Mouse (Mus musculus): ENCODE data around the gene Syne2. TPM values are rescaled to one million over a fixed set of nuclear protein-coding genes. Genes with fewer than 3 reads are reported as not detected.
A peak's percentile ranks its signal among the peaks of the same experiment; 100 is the strongest.
"Not testable (repeated sequence)": the region's sequence is repeated elsewhere in the genome, so short reads cannot be mapped to it uniquely, and the experiment has no call there.

Gene Syne2
- 79.1 and 80.1 TPM in 2 replicates for polyA plus RNA-seq (2014; fragmentation: Nextera tagmentation; extraction: Ambion mirVana)

DNA sequence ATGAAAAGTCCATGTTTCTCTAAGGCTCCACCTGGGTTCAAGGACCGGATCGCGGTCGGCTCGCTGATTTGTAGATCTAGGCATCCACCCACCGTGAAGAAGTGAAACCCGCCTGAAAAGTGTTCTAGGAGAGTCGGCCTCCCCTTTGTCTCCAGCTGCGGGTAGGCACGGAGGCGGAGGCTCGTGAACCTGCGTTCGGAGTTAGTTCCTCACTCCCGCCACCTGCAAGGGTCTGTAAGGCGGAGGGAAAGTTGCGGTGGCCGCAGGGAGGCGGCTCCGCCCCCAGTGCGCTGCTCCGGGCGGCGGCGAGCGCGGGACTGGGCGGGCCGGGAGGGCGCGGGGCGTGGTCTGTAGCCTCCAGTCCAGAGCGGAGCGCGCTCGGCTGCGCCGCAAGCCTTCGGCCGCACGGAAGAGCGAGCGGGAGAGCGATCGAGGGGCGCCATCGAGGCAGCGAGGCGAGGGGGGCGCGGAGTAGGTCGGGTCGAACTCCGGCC is at the start of gene Syne2:
TSS of gene Syne2 (plus strand) at position 176 of the 494 bp plus-strand sequence.
- peak within 1 kb of the TSS; percentile 91 for H3K4me3 ChIP-seq (ENCODE audit: low read depth, low read length)
- peak; percentile 96 for ATAC-seq (ENCODE audit: low FRiP score)
- 0% methylated on average over 54 of the region's 54 CpGs for WGBS

GRCm38 (mm10) chr12:75771410-75771809 is 46.5 kb upstream of the Syne2 start:
- no peak for DNase-seq (ENCODE audit: low spot score, missing footprints)
- 63% methylated on average over 3 of the region's 3 CpGs for WGBS
- Histone ChIP-seq H3K4me2 (no peak overlapping the region), H3K36me3 (ENCODE audit: control insufficient read depth, insufficient read depth, low read length) (no peaks in the 10 kb centered on the region), H3K27me3 (ENCODE audit: control insufficient read depth, insufficient read depth, low read length) (no peaks in the 10 kb centered on the region), H3K4me3 (ENCODE audit: low read depth, low read length) (no peak overlapping the region), H3K9me3 (ENCODE audit: control insufficient read depth, low read length) (no peaks in the 10 kb centered on the region), H3K27ac (ENCODE audit: low read depth, low read length) (no peak overlapping the region), H3K4me1 (ENCODE audit: control insufficient read depth, insufficient read depth, low read length) (no peaks in the 10 kb centered on the region), H3K9ac (ENCODE audit: low read length) (no peak overlapping the region)
- ATAC-seq (ENCODE audit: low FRiP score) = no peak

More for the DNA sequence above, at the start of gene Syne2:
- peak within 1 kb of the TSS; percentile 64 for H3K27ac ChIP-seq (ENCODE audit: low read depth, low read length)
- DNase-seq (ENCODE audit: low spot score, missing footprints) = peak; percentile 97
- H3K36me3 ChIP-seq (ENCODE audit: control insufficient read depth, insufficient read depth, low read length) = no peaks in the 10 kb centered on the region
- peaks cover 11% of the 10 kb centered on the region for H3K4me1 ChIP-seq (ENCODE audit: control insufficient read depth, insufficient read depth, low read length)
- H3K9me3 ChIP-seq (ENCODE audit: control insufficient read depth, low read length) = no peaks in the 10 kb centered on the region
- no peaks in the 10 kb centered on the region for H3K27me3 ChIP-seq (ENCODE audit: control insufficient read depth, insufficient read depth, low read length)
- peak within 1 kb of the TSS; percentile 98 for H3K9ac ChIP-seq (ENCODE audit: low read length)
- peak within 1 kb of the TSS; percentile 85 for H3K4me2 ChIP-seq

- H3K4me3 ChIP-seq (ENCODE audit: low read depth, low read length) = no peak overlapping the region
- ATAC-seq (ENCODE audit: low FRiP score) (no peak), DNase-seq (ENCODE audit: low spot score, missing footprints) (peak; percentile 93)
- H3K27ac ChIP-seq (ENCODE audit: low read depth, low read length) = no peak overlapping the region
- H3K27me3 ChIP-seq (ENCODE audit: control insufficient read depth, insufficient read depth, low read length) = no peaks in the 10 kb centered on the region
- H3K9me3 ChIP-seq (ENCODE audit: control insufficient read depth, low read length) = no peaks in the 10 kb centered on the region
- H3K4me2 ChIP-seq = no peak overlapping the region
- no peak overlapping the region for H3K9ac ChIP-seq (ENCODE audit: low read length)
- WGBS = 33% methylated on average over 3 of the region's 3 CpGs
- H3K4me1 ChIP-seq (ENCODE audit: control insufficient read depth, insufficient read depth, low read length) = no peaks in the 10 kb centered on the region
- H3K36me3 ChIP-seq (ENCODE audit: control insufficient read depth, insufficient read depth, low read length) = no peaks in the 10 kb centered on the region
Observed at GRCm38 (mm10) chr12:75772424-75773034, 45.4 kb upstream of the Syne2 start.

GRCm38 (mm10) chr12:75781445-75781844 is 36.5 kb upstream of the Syne2 start:
- Histone ChIP-seq H3K36me3 (ENCODE audit: control insufficient read depth, insufficient read depth, low read length) (no peaks in the 10 kb centered on the region), H3K9me3 (ENCODE audit: control insufficient read depth, low read length) (no peaks in the 10 kb centered on the region), H3K4me1 (ENCODE audit: control insufficient read depth, insufficient read depth, low read length) (no peaks in the 10 kb centered on the region), H3K27ac (ENCODE audit: low read depth, low read length) (no peak overlapping the region), H3K4me2 (no peak overlapping the region), H3K4me3 (ENCODE audit: low read depth, low read length) (no peak overlapping the region), H3K9ac (ENCODE audit: low read length) (no peak overlapping the region), H3K27me3 (ENCODE audit: control insufficient read depth, insufficient read depth, low read length) (no peaks in the 10 kb centered on the region)
- DNase-seq (ENCODE audit: low spot score, missing footprints) = no peak
- no peak for ATAC-seq (ENCODE audit: low FRiP score)

DNA sequence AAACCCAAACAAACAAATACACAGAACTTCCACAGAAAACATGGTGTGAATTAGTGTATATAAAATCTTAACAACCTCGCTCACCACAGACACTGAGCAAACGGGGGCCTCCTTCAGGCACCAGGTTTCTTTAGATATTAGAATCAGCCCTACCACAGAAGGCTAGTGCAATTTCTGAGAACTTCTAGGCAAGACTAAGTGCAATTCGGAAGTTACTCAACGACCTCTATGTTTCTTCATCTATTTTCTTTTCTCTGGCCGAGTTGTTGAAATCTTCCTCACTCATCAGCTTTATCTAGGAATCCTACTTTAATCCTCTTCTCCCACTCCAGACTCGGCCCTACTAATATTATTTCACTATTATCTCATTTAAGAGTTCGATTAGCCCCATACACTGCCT is 35.9 kb upstream of the Syne2 start:
- DNase-seq (ENCODE audit: low spot score, missing footprints) (no peak), ATAC-seq (ENCODE audit: low FRiP score) (no peak)
- Histone ChIP-seq H3K36me3 (ENCODE audit: control insufficient read depth, insufficient read depth, low read length) (no peaks in the 10 kb centered on the region), H3K27me3 (ENCODE audit: control insufficient read depth, insufficient read depth, low read length) (no peaks in the 10 kb centered on the region), H3K27ac (ENCODE audit: low read depth, low read length) (no peak overlapping the region), H3K4me2 (no peak overlapping the region), H3K4me1 (ENCODE audit: control insufficient read depth, insufficient read depth, low read length) (no peaks in the 10 kb centered on the region), H3K4me3 (ENCODE audit: low read depth, low read length) (no peak overlapping the region), H3K9ac (ENCODE audit: low read length) (no peak overlapping the region), H3K9me3 (ENCODE audit: control insufficient read depth, low read length) (no peaks in the 10 kb centered on the region)
- 89% methylated on average over 7 of the region's 7 CpGs for WGBS

- 94% methylated on average over 2 of the region's 2 CpGs for WGBS
- no peaks in the 10 kb centered on the region for H3K9me3 ChIP-seq (ENCODE audit: control insufficient read depth, low read length)
- H3K27ac ChIP-seq (ENCODE audit: low read depth, low read length) = no peak overlapping the region
- no peak overlapping the region for H3K4me2 ChIP-seq
- ATAC-seq (ENCODE audit: low FRiP score) (no peak), DNase-seq (ENCODE audit: low spot score, missing footprints) (no peak)
- no peaks in the 10 kb centered on the region for H3K4me1 ChIP-seq (ENCODE audit: control insufficient read depth, insufficient read depth, low read length)
- no peak overlapping the region for H3K4me3 ChIP-seq (ENCODE audit: low read depth, low read length)
- no peak overlapping the region for H3K9ac ChIP-seq (ENCODE audit: low read length)
- no peaks in the 10 kb centered on the region for H3K36me3 ChIP-seq (ENCODE audit: control insufficient read depth, insufficient read depth, low read length)
- H3K27me3 ChIP-seq (ENCODE audit: control insufficient read depth, insufficient read depth, low read length) = no peaks in the 10 kb centered on the region
Observed at GRCm38 (mm10) chr12:75784271-75784751, 33.6 kb upstream of the Syne2 start.

- H3K9me3 ChIP-seq (ENCODE audit: control insufficient read depth, low read length); H3K4me3 ChIP-seq (ENCODE audit: low read depth, low read length); H3K4me1 ChIP-seq (ENCODE audit: control insufficient read depth, insufficient read depth, low read length); H3K9ac ChIP-seq (ENCODE audit: low read length); H3K27ac ChIP-seq (ENCODE audit: low read depth, low read length); H3K4me2 ChIP-seq; H3K27me3 ChIP-seq (ENCODE audit: control insufficient read depth, insufficient read depth, low read length); H3K36me3 ChIP-seq (ENCODE audit: control insufficient read depth, insufficient read depth, low read length); ATAC-seq (ENCODE audit: low FRiP score): not testable (repeated sequence)
- 14% methylated on average over 2 of the region's 2 CpGs for WGBS
- peak; percentile 87 for DNase-seq (ENCODE audit: low spot score, missing footprints)
Observed at GRCm38 (mm10) chr12:75786681-75787080, 31.3 kb upstream of the Syne2 start.

DNA sequence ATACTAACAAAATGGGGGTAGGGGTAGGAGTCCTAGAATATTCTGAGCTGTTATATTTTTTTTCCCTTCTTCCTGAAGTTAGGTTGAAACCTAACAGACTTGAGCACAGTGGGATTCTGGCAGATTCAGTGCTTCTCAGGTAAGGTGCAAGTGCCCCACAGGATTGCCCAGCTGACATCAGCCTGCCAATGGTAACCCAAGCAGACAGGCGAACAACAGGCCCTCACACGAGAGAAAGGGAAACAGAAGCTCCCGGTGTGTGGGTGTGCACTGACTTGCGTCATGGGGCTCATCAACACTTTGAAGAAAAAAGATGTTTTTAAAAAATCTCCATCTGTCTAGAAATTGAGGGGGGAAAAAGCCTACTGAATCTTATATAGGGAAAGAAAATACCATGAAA is 28.5 kb upstream of the Syne2 start:
- Histone ChIP-seq H3K4me3 (ENCODE audit: low read depth, low read length) (no peak overlapping the region), H3K4me2 (no peak overlapping the region), H3K27me3 (ENCODE audit: control insufficient read depth, insufficient read depth, low read length) (no peaks in the 10 kb centered on the region), H3K27ac (ENCODE audit: low read depth, low read length) (no peak overlapping the region), H3K9ac (ENCODE audit: low read length) (no peak overlapping the region), H3K36me3 (ENCODE audit: control insufficient read depth, insufficient read depth, low read length) (no peaks in the 10 kb centered on the region), H3K4me1 (ENCODE audit: control insufficient read depth, insufficient read depth, low read length) (no peaks in the 10 kb centered on the region), H3K9me3 (ENCODE audit: control insufficient read depth, low read length) (no peaks in the 10 kb centered on the region)
- WGBS = 70% methylated on average over 4 of the region's 4 CpGs
- peak; percentile 31 for DNase-seq (ENCODE audit: low spot score, missing footprints)
- no peak for ATAC-seq (ENCODE audit: low FRiP score)

- Histone ChIP-seq H3K9me3 (ENCODE audit: control insufficient read depth, low read length) (no peaks in the 10 kb centered on the region), H3K36me3 (ENCODE audit: control insufficient read depth, insufficient read depth, low read length) (no peaks in the 10 kb centered on the region), H3K27ac (ENCODE audit: low read depth, low read length) (no peak overlapping the region), H3K4me1 (ENCODE audit: control insufficient read depth, insufficient read depth, low read length) (no peaks in the 10 kb centered on the region), H3K9ac (ENCODE audit: low read length) (no peak overlapping the region), H3K4me3 (ENCODE audit: low read depth, low read length) (no peak overlapping the region), H3K4me2 (no peak overlapping the region), H3K27me3 (ENCODE audit: control insufficient read depth, insufficient read depth, low read length) (no peaks in the 10 kb centered on the region)
- DNase-seq (ENCODE audit: low spot score, missing footprints) = peak; percentile 41
- 69% methylated on average over 4 of the region's 4 CpGs for WGBS
- no peak for ATAC-seq (ENCODE audit: low FRiP score)
Observed at GRCm38 (mm10) chr12:75794527-75794926, 23.4 kb upstream of the Syne2 start.
